Mouse (Mus musculus): ENCODE results near the gene Unc5cl.

- TF ChIP-seq NANOG (IDR thresholded peaks at IDR 0.05; ENCODE audit: borderline replicate concordance, low read length) (no peak), CTCF (conservative IDR thresholded peaks at IDR 0.05; ENCODE audit: low read length) (no peak), POU5F1 (IDR thresholded peaks at IDR 0.05; ENCODE audit: borderline replicate concordance, low read length) (no peak)
Measured at GRCm38 (mm10) chr17:48418174-48418573, 36.5 kb upstream of the Unc5cl start.
